Mouse (Mus musculus) kidney, embryonic 16.5 days (tissue): ENCODE data around the gene Tmem26. TPM values are rescaled to one million over a fixed set of nuclear protein-coding genes. Genes with fewer than 3 reads are reported as not detected.

Experiments
- polyA plus RNA-seq: library from polyadenylated mRNA; unstranded; fragments of >200 nt; fragmentation: Nextera tagmentation; extraction: Ambion mirVana; gene quantifications from 2 replicates; pipeline ENCODE4 v1.2.1, GENCODE M21; 2015

Gene Tmem26
- polyA plus RNA-seq, 1 experiment from 2014 or later: 8.3 TPM

Other genes with a start within 250 kb of the Tmem26 start
- 8.6 and 8.8 TPM in 2 replicates for gene Cabcoco1, start 181.8 kb upstream of the Tmem26 start, polyA plus RNA-seq